ENCODE assay signal across 10 mouse cellular contexts in the genomic region with DNA sequence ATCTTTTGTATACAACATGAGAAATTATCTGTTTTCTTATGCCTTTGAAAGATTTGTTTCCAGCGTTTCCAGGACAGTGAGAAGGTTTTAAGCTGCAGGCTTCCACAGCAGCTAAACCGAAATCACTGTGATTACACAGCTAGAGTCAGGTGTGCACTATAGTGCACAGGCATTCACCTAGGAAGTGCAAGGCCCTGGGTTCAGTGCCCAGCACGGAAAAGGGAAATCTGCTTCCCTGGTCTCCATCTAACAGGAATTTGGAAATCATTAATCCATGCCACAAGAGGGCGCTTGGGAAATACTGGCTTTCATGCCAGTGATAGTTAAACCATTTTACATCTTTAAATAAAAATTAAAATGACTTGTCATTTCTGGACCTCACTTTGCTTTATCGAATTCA. TPM values are rescaled to one million over a fixed set of nuclear protein-coding genes. Genes with fewer than 3 reads are reported as not detected.
DNase-seq lines count a peak whose midpoint lies in the region; ATAC-seq lines count a peak whose summit lies in the region.
"Had no signal": no experiment of that assay in that cellular context is flagged by ENCODE, and none has a peak within 500 bp of the region (broad histone marks: within the 10 kb centered on the region; RNA-seq: fewer than 3 reads in every experiment).

No protein-coding gene starts in this region.

- H3K4me3 ChIP-seq in forebrain, embryonic 14.5 days (ENCODE audit: low read depth, low read length), result no peak overlapping the region
- no peak overlapping the region for H3K4me3 ChIP-seq in forebrain, embryonic 11.5 days (ENCODE audit: low read depth, low read length)
- H3K4me3 ChIP-seq: embryonic facial prominence, embryonic 13.5 days; myocyte had no signal

- no peak overlapping the region for H3K4me2 ChIP-seq in forebrain, embryonic 14.5 days (ENCODE audit: low read length)
- H3K4me2 ChIP-seq in forebrain, embryonic 11.5 days (ENCODE audit: low read depth, low read length, severe bottlenecking), result no peak overlapping the region
- H3K4me2 ChIP-seq: embryonic facial prominence, embryonic 13.5 days had no signal

- H3K4me1 ChIP-seq in forebrain, embryonic 14.5 days (ENCODE audit: control insufficient read depth, insufficient read depth, low read length), result peaks cover 8% of the 10 kb centered on the region; the same call in 1 of the 2 replicates
- H3K4me1 ChIP-seq in forebrain, embryonic 11.5 days (replicated peaks; ENCODE audit: control insufficient read depth, insufficient read depth, low read length), result no peaks in the 10 kb centered on the region; the same call in 1 of the 2 replicates

- H3K9me3 ChIP-seq in forebrain, embryonic 14.5 days (replicated peaks; ENCODE audit: control insufficient read depth, low read length), result no peaks in the 10 kb centered on the region
- H3K9me3 ChIP-seq in forebrain, embryonic 11.5 days (ENCODE audit: control insufficient read depth, low read length), result no peaks in the 10 kb centered on the region
- H3K9me3 ChIP-seq: embryonic facial prominence, embryonic 13.5 days had no signal

- intact Hi-C loops in left cerebral cortex, postnatal 10 days (cut with DNase I), result loop anchor here (10.0 kb wide), 1 partner anchor 571 kb away; no protein-coding TSS in a partner anchor

- H3K9ac ChIP-seq in forebrain, embryonic 14.5 days (ENCODE audit: low read length), result no peak overlapping the region
- no peak overlapping the region for H3K9ac ChIP-seq in forebrain, embryonic 11.5 days (ENCODE audit: low read length)
- H3K9ac ChIP-seq: embryonic facial prominence, embryonic 13.5 days had no signal

- 41% methylated on average over 5 of the region's 5 CpGs for WGBS in forebrain, embryonic 14.5 days
- WGBS in forebrain, embryonic 11.5 days, result 40% methylated on average over 5 of the region's 5 CpGs

- no peak overlapping the region for H3K27ac ChIP-seq in forebrain, embryonic 14.5 days (ENCODE audit: low read depth, low read length)
- no peak overlapping the region for H3K27ac ChIP-seq in forebrain, embryonic 11.5 days (ENCODE audit: low read depth, low read length)
- H3K27ac ChIP-seq: embryonic facial prominence, embryonic 13.5 days had no signal

- ATAC-seq in forebrain, embryonic 14.5 days, result no peak
- ATAC-seq in forebrain, embryonic 11.5 days (replicated peaks; ENCODE audit: low FRiP score), result no peak

- DNase-seq in forebrain, embryonic 14.5 days (ENCODE audit: low spot score), result peak; percentile 77
- no peak for DNase-seq in forebrain, embryonic 11.5 days (ENCODE audit: low spot score)
- peak; percentile 43 to 48 for DNase-seq in left cerebral cortex, postnatal 10 days (ENCODE audit: extremely low spot score in 1 of 2, low spot score in 2 of 2)
- DNase-seq in left cerebral cortex, adult 11 months (ENCODE audit: low spot score), result no peak
- DNase-seq in cerebellum, adult 11-12 months, result peak; percentile 34
- peak; percentile 53 to 64 for DNase-seq in layer of hippocampus, postnatal 10 days (ENCODE audit: low spot score in 2 of 2)
- no peak for DNase-seq in spleen, adult 12 weeks (ENCODE audit: low spot score)
- DNase-seq in ovary, postnatal 10 days (ENCODE audit: low spot score), result no peak

- no peaks in the 10 kb centered on the region for H3K27me3 ChIP-seq in forebrain, embryonic 14.5 days (replicated peaks; ENCODE audit: control insufficient read depth, insufficient read depth, low read length)
- no peaks in the 10 kb centered on the region for H3K27me3 ChIP-seq in forebrain, embryonic 11.5 days (ENCODE audit: control insufficient read depth, insufficient read depth, low read length)
- H3K27me3 ChIP-seq: embryonic facial prominence, embryonic 13.5 days had no signal

- H3K36me3 ChIP-seq in forebrain, embryonic 14.5 days (ENCODE audit: control insufficient read depth, insufficient read depth, low read length), result no peaks in the 10 kb centered on the region
- H3K36me3 ChIP-seq in forebrain, embryonic 11.5 days (ENCODE audit: control insufficient read depth, insufficient read depth, low read length), result no peaks in the 10 kb centered on the region
- H3K36me3 ChIP-seq: embryonic facial prominence, embryonic 13.5 days had no signal

RNA-seq across cellular contexts. Expression of gene Cemip2, which starts 44.0 kb away (rescaled TPM):
- 29.2 and 35.3 TPM in 2 replicates for polyA plus RNA-seq in forebrain, embryonic 14.5 days (2014; fragmentation: Nextera tagmentation; extraction: Ambion mirVana)
- 75.4 and 77.2 TPM in 2 replicates for polyA plus RNA-seq in forebrain, embryonic 11.5 days (2014; fragmentation: Nextera tagmentation; extraction: Ambion mirVana)
- total RNA-seq in left cerebral cortex, postnatal 10 days (2021), result 10 to 100 TPM; 17.2 TPM
- total RNA-seq in layer of hippocampus, postnatal 10 days (2021), result 10 to 100 TPM; 18.5 to 22.9 TPM

Comparison
In these comparisons a context has a peak if more than half of its experiments do, and no peak if none do; other contexts are left out.
1. DNase-seq: peak in forebrain, embryonic 14.5 days (single experiment), left cerebral cortex, postnatal 10 days (2 of 2), cerebellum, adult 11-12 months (single experiment) and layer of hippocampus, postnatal 10 days (2 of 2); none in forebrain, embryonic 11.5 days (single experiment), left cerebral cortex, adult 11 months (single experiment), spleen, adult 12 weeks (single experiment) and ovary, postnatal 10 days (single experiment).